Mouse (Mus musculus) heart, adult 2 months (tissue): ENCODE data around the gene Igfals.

Experiments
- CTCF ChIP-seq: fragments of 200-600 bp; IDR thresholded peaks from 2 replicates; pipeline ENCODE4 v1.8.1; 2022; ENCODE audit warnings: antibody characterized with exemption, mild to moderate bottlenecking, moderate library complexity
- EP300 ChIP-seq: fragments of 200-500 bp; IDR thresholded peaks from 2 replicates; pipeline ENCODE4 v1.6.1; 2011; ENCODE audit warnings: low read depth, low read length, control low read depth; ENCODE audit not compliant: insufficient read depth

DNA sequence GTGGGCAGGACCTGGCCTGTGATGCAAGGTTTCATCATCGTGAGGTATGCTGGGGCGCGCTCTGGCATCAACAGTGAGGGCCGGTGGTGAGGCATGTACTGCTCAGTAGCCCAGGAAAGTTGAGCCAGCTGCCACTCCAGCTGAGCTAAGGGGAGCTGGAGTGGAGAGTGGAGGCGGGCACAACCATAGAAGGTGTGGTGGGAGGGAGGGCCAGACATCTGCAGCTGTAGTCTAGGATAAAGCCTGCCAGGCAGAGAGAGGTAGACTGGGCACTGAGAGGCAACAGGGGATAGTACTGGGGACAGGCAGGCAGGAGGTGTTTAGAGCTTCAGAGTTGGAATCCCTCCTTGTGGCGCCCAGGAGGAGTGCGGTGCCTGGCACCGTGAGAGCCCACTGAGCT, 5.7 kb upstream of the Igfals start:
- TF ChIP-seq CTCF: no peak
- no peak for TF ChIP-seq EP300
